Mouse (Mus musculus) hindbrain, embryonic 15.5 days (tissue): Measurements from ENCODE around the gene Alg5. TPM values are rescaled to one million over a fixed set of nuclear protein-coding genes. Genes with fewer than 3 reads are reported as not detected.
A peak's percentile ranks its signal among the peaks of the same experiment; 100 is the strongest.
"Not testable (repeated sequence)": the region's sequence is repeated elsewhere in the genome, so short reads cannot be mapped to it uniquely, and the experiment has no call there.

Experiments used
- ATAC-seq: fragments of 200-750 bp; cut with Nextera tagmentation; 2 replicates; pipeline ENCODE4 v1.8.0; 2017; ENCODE audit warnings: low read depth, moderate number of reproducible peaks, moderate TSS enrichment; ENCODE audit not compliant: low FRiP score
- H3K27ac ChIP-seq: fragments of 300-500 bp; sonication (generic); replicated peaks from 2 replicates; pipeline ENCODE4 v1.5.1; 2015; ENCODE audit warnings: mild to moderate bottlenecking, inconsistent platforms
- H3K27me3 ChIP-seq: fragments of 300-500 bp; sonication (generic); 2 replicates; pipeline ENCODE4 v1.6.1; 2015; ENCODE audit warnings: control low read depth, inconsistent platforms
- H3K36me3 ChIP-seq: fragments of 300-500 bp; sonication (generic); 2 replicates; pipeline ENCODE4 v1.6.1; 2015; ENCODE audit warnings: control low read depth, inconsistent platforms
- H3K4me1 ChIP-seq: fragments of 300-500 bp; sonication (generic); replicated peaks from 2 replicates; pipeline ENCODE4 v1.6.1; 2015; ENCODE audit warnings: control low read depth, inconsistent platforms
- H3K4me2 ChIP-seq: fragments of 300-500 bp; sonication (generic); 2 replicates; pipeline ENCODE4 v1.6.1; 2015; ENCODE audit warnings: moderate library complexity, mild to moderate bottlenecking, inconsistent platforms
- H3K4me3 ChIP-seq: fragments of 300-500 bp; sonication (generic); 2 replicates; pipeline ENCODE4 v1.5.1; 2015; ENCODE audit warnings: mild to moderate bottlenecking, inconsistent platforms
- H3K9ac ChIP-seq: fragments of 300-500 bp; sonication (generic); 2 replicates; pipeline ENCODE4 v1.6.1; 2015; ENCODE audit warnings: inconsistent platforms
- H3K9me3 ChIP-seq: fragments of 300-500 bp; sonication (generic); 2 replicates; pipeline ENCODE4 v1.6.1; 2016; ENCODE audit warnings: control low read depth, inconsistent platforms
- WGBS: fragments of 180-500 bp; shearing (Covaris S2); methylation state at CpG from one replicate; pipeline ENCODE4 v1.1.7; 2015; 5-methylcytosine and 5-hydroxymethylcytosine counted together
- polyA plus RNA-seq: library from polyadenylated mRNA; unstranded; fragments of >200 nt; fragmentation: Nextera tagmentation; extraction: Ambion mirVana; gene quantifications from 2 replicates; pipeline ENCODE4 v1.2.1, GENCODE M21; 2015

Gene Alg5
- 45.0 and 45.4 TPM in 2 replicates for polyA plus RNA-seq

DNA sequence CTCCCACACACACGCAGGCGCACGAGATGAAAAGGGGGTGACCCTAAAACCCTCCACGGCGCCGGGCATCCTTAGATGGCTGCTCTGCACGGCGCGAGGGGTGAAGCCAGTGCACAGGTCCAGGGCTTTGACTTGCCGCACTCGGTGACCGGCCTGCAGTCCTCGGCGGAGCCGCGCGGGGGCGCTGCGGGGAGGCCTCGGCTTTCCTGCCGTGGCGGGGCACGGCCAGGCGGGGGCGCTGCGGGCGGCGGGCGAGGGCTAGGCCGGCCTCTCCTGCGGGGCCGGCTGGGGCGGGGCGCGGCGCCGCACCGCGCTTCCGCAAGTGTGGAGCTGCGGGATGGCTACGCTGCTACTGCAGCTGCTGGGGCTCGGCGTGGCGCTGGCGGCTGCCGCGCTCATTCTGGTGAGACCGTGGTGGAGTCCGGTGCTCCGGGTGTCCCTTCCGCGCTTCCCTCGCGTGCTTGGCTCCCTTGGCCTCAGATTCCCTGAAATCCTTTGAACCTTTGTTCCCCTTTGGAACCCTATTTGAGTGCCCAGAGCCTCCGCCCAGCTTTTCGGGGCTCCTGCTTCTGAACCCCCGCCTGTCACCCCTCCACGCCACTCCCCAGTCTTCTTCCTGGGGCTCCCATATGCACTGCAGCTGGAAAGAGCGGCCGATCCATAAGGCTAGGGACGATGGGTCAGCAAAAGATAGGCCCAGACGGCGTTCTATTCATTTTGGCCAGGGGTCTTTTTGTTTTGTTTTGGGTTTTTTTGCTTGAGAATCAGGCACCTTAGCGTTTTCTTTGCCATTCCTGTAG, at the start of gene Alg5, which contains the start of gene Exosc8:
Alg5 (plus strand) TSS at position 293 of the 800 bp plus-strand sequence.
Exosc8 (minus strand) TSS at position 147 of the 800 bp plus-strand sequence.
- no peaks in the 10 kb centered on the region for H3K9me3 ChIP-seq
- H3K9ac ChIP-seq: peak within 1 kb of the TSS; percentile 98
- WGBS: under 1% methylated on average over 59 of the region's 65 CpGs
- no peaks in the 10 kb centered on the region for H3K27me3 ChIP-seq
- peaks cover 23% of the 10 kb centered on the region for H3K4me1 ChIP-seq
- peak; percentile 94 for ATAC-seq
- H3K4me3 ChIP-seq: peak within 1 kb of the TSS; percentile 81
- H3K4me2 ChIP-seq: peak within 1 kb of the TSS; percentile 70
- peaks cover 25% of the 10 kb centered on the region for H3K36me3 ChIP-seq
- peak within 1 kb of the TSS; percentile 99 for H3K27ac ChIP-seq

DNA sequence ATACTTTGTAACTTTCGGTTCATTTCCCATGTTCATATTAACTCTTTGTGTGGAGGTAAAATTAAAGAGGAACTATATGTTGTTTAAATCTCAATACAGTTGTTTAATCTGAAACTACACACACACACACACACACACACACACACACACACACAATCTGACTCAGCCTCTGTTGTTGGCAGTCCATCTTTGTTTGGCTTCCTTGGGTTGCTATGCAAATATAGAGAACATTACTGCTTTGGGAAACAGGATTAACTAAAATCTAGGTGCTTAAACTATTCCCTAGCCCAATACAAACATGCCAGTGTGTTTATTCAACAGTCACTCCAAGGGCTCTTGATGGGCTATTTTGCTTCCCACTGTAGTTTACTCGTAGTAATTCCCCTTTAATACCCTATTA, 48.1 kb upstream of the Alg5 start:
- no peak for ATAC-seq
- Histone ChIP-seq H3K4me3 (no peak overlapping the region), H3K27me3 (no peaks in the 10 kb centered on the region), H3K9ac (no peak overlapping the region), H3K4me1 (peaks cover 3% of the 10 kb centered on the region), H3K9me3 (no peaks in the 10 kb centered on the region), H3K4me2 (no peak overlapping the region), H3K27ac (no peak overlapping the region), H3K36me3 (no peaks in the 10 kb centered on the region)
- WGBS: 81% methylated on average over 2 of the region's 2 CpGs

DNA sequence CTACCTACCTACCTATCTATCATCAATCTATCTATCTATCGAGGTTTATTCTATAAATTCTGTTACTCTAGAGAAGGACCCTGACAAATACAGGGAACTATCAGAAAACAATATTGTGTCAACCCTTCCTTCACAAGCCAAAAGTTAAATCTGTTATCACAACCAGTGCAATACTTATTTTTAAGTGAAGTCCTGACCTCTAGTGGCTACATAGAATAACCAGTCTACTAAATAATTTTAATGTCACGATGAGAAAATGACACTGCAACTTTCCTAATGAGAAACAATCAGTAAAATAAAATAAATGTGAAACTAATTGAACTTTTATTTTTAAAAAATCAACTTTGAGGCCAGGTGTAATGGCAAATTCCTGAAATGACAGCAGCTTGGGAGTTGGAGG, 46.2 kb upstream of the Alg5 start:
- no peak overlapping the region for H3K27ac ChIP-seq
- WGBS: 48% methylated on average over 2 of the region's 2 CpGs

DNA sequence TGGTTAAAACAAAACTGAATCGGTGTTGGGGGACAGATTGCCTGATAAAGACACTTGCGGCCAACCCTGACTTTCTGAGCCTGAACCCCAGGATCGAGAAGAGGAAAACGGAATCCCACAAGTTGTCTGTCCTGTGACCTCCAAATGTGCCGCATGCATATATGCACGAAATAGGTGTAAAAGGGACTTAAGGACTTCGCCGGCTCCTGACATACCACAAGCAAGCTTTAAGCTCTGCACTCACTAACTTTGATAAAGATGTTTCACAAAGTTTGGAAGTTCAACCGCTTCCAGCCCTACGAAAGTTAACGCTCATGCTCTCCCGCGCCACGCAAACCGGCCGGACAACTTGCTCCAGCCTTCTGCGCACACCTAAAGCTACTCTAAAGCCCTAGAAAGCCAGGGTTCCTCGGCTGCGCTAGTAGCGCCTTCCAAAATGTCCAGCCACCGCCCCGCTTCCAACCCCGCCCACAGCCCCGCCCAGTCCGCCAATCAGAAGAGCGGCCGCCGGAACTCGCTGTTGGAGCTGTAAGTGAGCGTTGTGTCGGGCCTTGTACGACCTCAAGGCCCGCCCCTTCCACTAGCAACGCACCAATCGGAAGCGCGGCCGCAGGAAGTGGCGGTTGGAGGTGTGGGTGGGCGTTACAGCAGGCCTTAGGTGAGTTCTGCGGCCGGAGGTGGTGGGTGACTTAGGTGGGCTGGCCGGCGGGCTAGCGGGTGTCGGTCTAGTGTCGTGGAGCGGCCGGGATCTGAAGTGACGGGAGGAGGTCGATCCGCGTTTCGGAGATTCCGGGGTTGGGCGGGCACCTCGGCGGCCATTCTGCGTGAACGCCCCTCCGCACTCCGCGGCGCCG, 42.9 kb upstream of the Alg5 start, which contains the start of gene Supt20:
Supt20 (plus strand) TSS at position 606 of the 854 bp plus-strand sequence.
- Histone ChIP-seq H3K27me3 (no peaks in the 10 kb centered on the region), H3K4me3 (peak within 1 kb of the TSS; percentile 82), H3K9ac (peak within 1 kb of the TSS; percentile 62), H3K4me2 (peak within 1 kb of the TSS; percentile 87), H3K9me3 (no peaks in the 10 kb centered on the region), H3K27ac (peak within 1 kb of the TSS; percentile 84), H3K4me1 (peaks cover 9% of the 10 kb centered on the region), H3K36me3 (peaks cover 18% of the 10 kb centered on the region)
- ATAC-seq: peak; percentile 99
- 2% methylated on average over 65 of the region's 65 CpGs for WGBS

More for the DNA sequence above, 46.2 kb upstream of the Alg5 start:
- H3K27me3 ChIP-seq: no peaks in the 10 kb centered on the region
- no peaks in the 10 kb centered on the region for H3K36me3 ChIP-seq
- H3K9me3 ChIP-seq: no peaks in the 10 kb centered on the region
- no peak overlapping the region for H3K9ac ChIP-seq
- H3K4me3 ChIP-seq: no peak overlapping the region
- H3K4me1 ChIP-seq: peaks cover 5% of the 10 kb centered on the region
- H3K4me2 ChIP-seq: no peak overlapping the region
- no peak for ATAC-seq

DNA sequence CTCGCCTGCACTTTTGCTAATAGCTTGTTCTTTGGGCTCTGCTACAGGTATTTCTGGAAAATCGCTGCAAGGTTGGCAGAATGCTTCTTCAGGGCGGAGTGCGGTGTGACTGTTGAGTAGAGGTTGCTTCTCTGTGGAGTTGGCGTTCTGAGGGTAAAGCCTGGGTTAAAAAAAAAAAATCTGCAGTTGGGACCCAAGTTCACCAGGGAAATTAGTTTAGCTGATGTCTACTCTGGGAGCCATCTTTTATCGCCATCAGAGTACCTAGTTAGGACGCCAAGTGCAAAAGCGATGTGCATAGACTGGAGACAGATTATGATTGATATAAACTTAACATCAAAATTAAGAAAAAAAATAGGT, 42.3 kb upstream of the Alg5 start:
- Histone ChIP-seq H3K4me3 (peak overlapping the region; percentile 82), H3K9me3 (no peaks in the 10 kb centered on the region), H3K4me1 (peaks cover 9% of the 10 kb centered on the region), H3K4me2 (peak overlapping the region; percentile 87), H3K27ac (peak overlapping the region; percentile 84), H3K36me3 (peaks cover 22% of the 10 kb centered on the region), H3K9ac (peak overlapping the region; percentile 62), H3K27me3 (no peaks in the 10 kb centered on the region)
- 0% methylated on average over 8 of the region's 8 CpGs for WGBS
- ATAC-seq: no peak; the same call in 1 of the 2 replicates

DNA sequence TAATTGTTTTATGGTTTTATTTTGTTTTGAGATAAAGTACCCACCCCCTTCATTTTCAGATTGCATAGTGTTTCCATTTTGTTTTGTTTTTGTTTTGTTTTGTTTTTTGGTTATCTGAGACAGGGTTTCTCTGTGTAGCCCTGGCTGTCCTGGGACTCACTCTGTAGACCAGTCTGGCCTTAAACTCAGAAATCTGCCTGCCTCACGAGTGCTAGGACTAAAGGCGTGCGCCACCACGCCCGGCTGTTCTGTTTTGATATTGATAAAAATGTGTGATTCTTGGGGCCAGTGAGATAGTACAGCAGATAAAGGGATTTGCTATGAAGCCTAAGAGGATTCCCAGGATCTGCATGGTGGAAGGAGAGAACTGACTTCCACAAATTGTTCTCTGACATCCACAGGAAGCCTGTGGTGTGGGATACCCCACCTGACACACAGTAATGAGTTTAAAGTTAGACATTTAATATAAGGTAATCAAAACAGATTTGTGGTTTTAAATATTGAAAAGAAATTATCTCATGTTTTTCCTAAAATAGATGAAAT, 35.5 kb upstream of the Alg5 start:
- no peaks in the 10 kb centered on the region for H3K4me1 ChIP-seq
- peaks cover 56% of the 10 kb centered on the region for H3K36me3 ChIP-seq
- H3K4me3 ChIP-seq: no peak overlapping the region
- WGBS: 93% methylated on average over 5 of the region's 5 CpGs
- no peak overlapping the region for H3K27ac ChIP-seq
- H3K9ac ChIP-seq: no peak overlapping the region
- no peaks in the 10 kb centered on the region for H3K27me3 ChIP-seq
- no peaks in the 10 kb centered on the region for H3K9me3 ChIP-seq
- ATAC-seq: no peak
- H3K4me2 ChIP-seq: no peak overlapping the region

DNA sequence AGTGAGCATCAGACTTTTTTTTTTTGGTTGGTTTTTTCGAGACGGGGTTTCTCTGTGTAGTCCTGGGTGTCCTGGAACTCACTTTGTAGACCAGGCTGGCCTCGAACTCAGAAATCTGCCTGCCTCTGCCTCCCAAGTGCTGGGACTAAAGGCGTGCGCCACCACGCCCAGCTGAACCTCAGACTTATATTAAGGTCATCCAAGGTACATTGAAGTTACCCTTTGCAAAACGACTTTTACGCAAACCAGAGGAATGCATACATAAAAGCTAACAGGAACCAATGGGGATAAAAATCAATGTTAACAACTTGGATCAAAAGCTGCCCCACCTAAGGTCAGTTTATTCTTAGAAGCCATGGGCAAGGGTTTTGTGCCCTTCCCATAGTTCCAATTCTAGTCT, 31.2 kb upstream of the Alg5 start:
- H3K4me1 ChIP-seq, H3K27ac ChIP-seq, H3K4me3 ChIP-seq, H3K9ac ChIP-seq, H3K9me3 ChIP-seq, H3K27me3 ChIP-seq, H3K4me2 ChIP-seq, ATAC-seq: not testable (repeated sequence)
- WGBS: 97% methylated on average over 8 of the region's 8 CpGs
- peaks cover 64% of the 10 kb centered on the region for H3K36me3 ChIP-seq

DNA sequence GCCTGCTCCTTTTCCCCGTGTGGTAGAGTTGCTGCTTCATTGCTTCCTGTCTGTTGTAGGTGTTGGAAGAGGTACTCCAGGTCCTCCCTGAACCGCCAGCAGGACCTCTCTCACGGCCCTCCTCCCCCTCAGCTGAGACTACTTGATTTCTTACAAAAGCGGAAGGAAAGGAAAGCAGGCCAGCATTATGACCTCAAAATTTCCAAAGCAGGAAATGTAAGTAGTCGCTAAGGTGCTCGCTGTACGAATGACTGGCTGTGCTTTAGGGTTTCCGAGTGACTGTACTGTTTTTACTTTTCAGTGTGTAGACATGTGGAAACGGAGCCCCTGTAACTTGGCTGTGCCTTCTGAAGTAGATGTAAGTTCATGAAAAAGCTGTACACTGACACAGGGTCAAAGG, 26.4 kb upstream of the Alg5 start:
- 90% methylated on average over 9 of the region's 9 CpGs for WGBS
- H3K4me3 ChIP-seq: no peak overlapping the region
- H3K9me3 ChIP-seq: no peaks in the 10 kb centered on the region
- no peak overlapping the region for H3K4me2 ChIP-seq
- H3K36me3 ChIP-seq: peaks cover 76% of the 10 kb centered on the region
- no peak overlapping the region for H3K9ac ChIP-seq
- ATAC-seq: no peak
- no peaks in the 10 kb centered on the region for H3K27me3 ChIP-seq
- H3K27ac ChIP-seq: no peak overlapping the region
- no peaks in the 10 kb centered on the region for H3K4me1 ChIP-seq

DNA sequence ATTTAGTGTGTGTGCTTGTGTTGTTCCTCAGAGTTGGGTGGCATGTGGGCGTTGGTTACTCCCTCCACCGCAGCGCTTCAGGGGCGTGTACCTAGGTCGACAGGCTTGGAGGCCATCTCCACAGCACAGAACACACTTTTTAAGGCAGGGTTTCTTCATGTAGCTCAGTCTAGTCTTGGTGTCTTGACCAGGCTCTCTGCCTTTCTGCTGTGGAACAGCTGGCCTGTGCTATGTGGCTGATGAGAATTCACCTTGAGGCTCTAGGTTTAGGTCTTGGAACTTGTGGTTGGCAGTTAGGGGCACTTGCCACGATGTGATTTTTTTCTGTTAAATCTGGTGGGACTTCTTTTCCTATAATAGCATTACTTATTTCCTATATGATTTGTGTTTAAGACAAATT, 21.1 kb upstream of the Alg5 start, which contains the start of gene Gm21958:
Gm21958 (minus strand) TSS at position 101 of the 400 bp plus-strand sequence.
- H3K4me3 ChIP-seq: no peak within 1 kb of the TSS
- no peaks in the 10 kb centered on the region for H3K27me3 ChIP-seq
- no peak for ATAC-seq
- H3K36me3 ChIP-seq: peaks cover 77% of the 10 kb centered on the region
- 94% methylated on average over 6 of the region's 6 CpGs for WGBS
- H3K9me3 ChIP-seq: no peaks in the 10 kb centered on the region
- H3K4me2 ChIP-seq: no peak within 1 kb of the TSS
- H3K27ac ChIP-seq: no peak within 1 kb of the TSS
- no peaks in the 10 kb centered on the region for H3K4me1 ChIP-seq
- H3K9ac ChIP-seq: no peak within 1 kb of the TSS

DNA sequence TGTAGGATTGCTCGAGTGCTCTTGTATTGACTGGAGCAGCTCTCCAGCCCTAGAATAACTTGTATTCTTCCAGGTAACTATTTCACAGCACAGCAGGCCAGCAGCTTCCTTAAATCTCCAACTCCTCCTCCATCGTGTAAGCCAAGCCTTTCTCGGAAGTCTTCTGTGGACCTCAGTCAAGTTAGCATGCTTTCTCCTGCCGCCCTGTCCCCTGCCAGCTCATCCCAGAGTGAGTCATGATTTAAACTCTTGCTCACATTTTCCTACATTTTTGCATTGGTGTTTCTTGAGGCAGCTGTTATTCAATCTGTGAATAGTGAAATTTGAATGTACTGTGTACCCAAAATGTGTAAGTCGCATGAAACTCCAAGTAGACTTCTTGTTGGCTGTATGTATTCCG, 19.9 kb upstream of the Alg5 start:
- Histone ChIP-seq H3K9me3 (no peaks in the 10 kb centered on the region), H3K36me3 (peaks cover 70% of the 10 kb centered on the region), H3K4me1 (no peaks in the 10 kb centered on the region), H3K4me2 (no peak overlapping the region), H3K27me3 (no peaks in the 10 kb centered on the region), H3K9ac (no peak overlapping the region), H3K27ac (no peak overlapping the region), H3K4me3 (no peak overlapping the region)
- WGBS: 93% methylated on average over 6 of the region's 6 CpGs
- ATAC-seq: no peak

DNA sequence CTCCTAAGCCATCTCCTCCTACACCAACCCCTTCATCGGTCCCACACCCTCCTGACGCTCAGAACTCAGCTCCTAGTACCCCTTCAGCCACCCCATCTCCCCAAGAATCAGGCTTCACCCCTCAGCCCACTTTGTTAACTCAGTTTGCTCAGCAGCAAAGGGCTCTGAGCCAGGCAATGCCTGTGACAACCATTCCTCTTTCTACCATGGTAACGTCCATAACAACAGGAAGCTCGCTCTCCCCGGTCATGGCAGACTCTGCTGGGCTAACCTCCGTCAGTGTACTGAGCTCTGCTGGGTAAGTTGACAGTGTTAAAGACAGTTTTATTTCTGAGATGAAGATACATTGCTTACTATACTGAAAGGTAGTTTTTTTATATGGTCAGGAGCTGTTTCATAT, 18.0 kb upstream of the Alg5 start:
- ATAC-seq: no peak
- peaks cover 67% of the 10 kb centered on the region for H3K36me3 ChIP-seq
- WGBS: 65% methylated on average over 6 of the region's 6 CpGs

DNA sequence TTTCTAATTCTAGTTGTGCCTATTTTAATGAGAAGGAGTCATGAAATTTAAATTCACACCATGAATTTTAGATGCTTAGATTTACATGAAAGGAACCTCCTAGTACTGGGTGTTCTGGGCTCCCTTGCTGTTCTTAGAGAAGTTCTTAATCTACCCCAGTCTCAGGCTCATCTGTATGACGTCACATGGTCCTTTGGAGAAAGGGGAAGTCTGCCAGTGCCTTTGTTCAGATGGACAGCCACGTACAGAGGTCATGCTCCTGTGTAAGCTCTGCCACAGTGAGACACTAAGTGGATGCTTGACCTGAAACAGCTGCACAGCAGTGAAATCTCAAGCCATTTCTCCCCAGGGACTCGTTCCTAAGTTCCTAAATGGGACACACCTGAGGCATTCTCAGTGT, 16.4 kb upstream of the Alg5 start:
- no peaks in the 10 kb centered on the region for H3K27me3 ChIP-seq
- WGBS: 50% methylated on average over 3 of the region's 3 CpGs
- no peaks in the 10 kb centered on the region for H3K9me3 ChIP-seq
- no peak overlapping the region for H3K27ac ChIP-seq
- ATAC-seq: no peak
- no peak overlapping the region for H3K9ac ChIP-seq
- H3K4me2 ChIP-seq: no peak overlapping the region
- H3K4me3 ChIP-seq: no peak overlapping the region
- H3K36me3 ChIP-seq: peaks cover 73% of the 10 kb centered on the region
- H3K4me1 ChIP-seq: no peaks in the 10 kb centered on the region

More for the DNA sequence above, 18.0 kb upstream of the Alg5 start:
- Histone ChIP-seq H3K4me1 (no peaks in the 10 kb centered on the region), H3K27ac (no peak overlapping the region), H3K27me3 (no peaks in the 10 kb centered on the region), H3K9me3 (no peaks in the 10 kb centered on the region), H3K4me3 (no peak overlapping the region), H3K9ac (no peak overlapping the region), H3K4me2 (no peak overlapping the region)
